Mouse (Mus musculus) lung, adult 2 months (tissue): Measurements from ENCODE around the gene Pea15a. TPM values are rescaled to one million over a fixed set of nuclear protein-coding genes. Genes with fewer than 3 reads are reported as not detected.

ENCODE experiments used
- DNase-seq: peaks from one replicate; pipeline ENCODE4 v3.0.0; 2022
- H3K4me1 ChIP-seq: fragments of 200-500 bp; 2 replicates; pipeline ENCODE4 v1.6.1; 2011; ENCODE audit warnings: low read length; ENCODE audit not compliant: control insufficient read depth, insufficient read depth
- H3K4me3 ChIP-seq: fragments of 200-500 bp; replicated peaks from 2 replicates; pipeline ENCODE3; 2011; ENCODE audit warnings: low read depth, mild to moderate bottlenecking, control low read depth, low read length; ENCODE audit errors: extremely low read depth
- CTCF ChIP-seq: fragments of 200-500 bp; IDR thresholded peaks from 2 replicates; pipeline ENCODE4 v1.5.1; 2011; ENCODE audit warnings: mild to moderate bottlenecking, low read length, control low read depth; ENCODE audit not compliant: insufficient read depth
- POLR2A ChIP-seq: fragments of 200-500 bp; IDR thresholded peaks from 2 replicates; pipeline ENCODE4 v1.6.1; 2011; ENCODE audit warnings: low read depth, mild to moderate bottlenecking, control low read depth, low read length, borderline replicate concordance; ENCODE audit errors: extremely low read depth
- WGBS: fragments of 180-500 bp; shearing (Covaris S2); methylation state at CpG from one replicate; pipeline ENCODE4 v1.1.7; 2018; 5-methylcytosine and 5-hydroxymethylcytosine counted together
- polyA plus RNA-seq: library from polyadenylated mRNA; depleted of rRNA; stranded (reverse); fragments of >200 nt; gene quantifications from 2 replicates; pipeline ENCODE4 v1.2.3, GENCODE M21; 2012

Gene Pea15a
- polyA plus RNA-seq, 1 experiment: 137 TPM

GRCm38 (mm10) chr1:172205741-172206087, 890 bp downstream of the Pea15a start:
- H3K4me1 ChIP-seq: peaks cover 26% of the 10 kb centered on the region
- no peak for DNase-seq
- H3K4me3 ChIP-seq: peak overlapping the region; percentile 90
- WGBS: 8% methylated on average over 3 of the region's 3 CpGs
- no peak for TF ChIP-seq POLR2A
- no peak for TF ChIP-seq CTCF

GRCm38 (mm10) chr1:172204814-172205740, 1.5 kb downstream of the Pea15a start:
- WGBS: 39% methylated on average over 15 of the region's 15 CpGs
- no peak for TF ChIP-seq POLR2A
- TF ChIP-seq CTCF: no peak
- no peak for DNase-seq
- Histone ChIP-seq H3K4me1 (peaks cover 26% of the 10 kb centered on the region), H3K4me3 (peak overlapping the region; percentile 25)

GRCm38 (mm10) chr1:172204033-172204813, 2.4 kb downstream of the Pea15a start:
- 41% methylated on average over 9 of the region's 9 CpGs for WGBS
- no peak for DNase-seq
- TF ChIP-seq POLR2A (no peak), CTCF (no peak)
- no peak overlapping the region for H3K4me3 ChIP-seq
- H3K4me1 ChIP-seq: peaks cover 26% of the 10 kb centered on the region

GRCm38 (mm10) chr1:172203566-172203965, 3.0 kb downstream of the Pea15a start:
- no peak for DNase-seq
- 22% methylated on average over 4 of the region's 4 CpGs for WGBS
- TF ChIP-seq CTCF: no peak
- TF ChIP-seq POLR2A: no peak
- Histone ChIP-seq H3K4me1 (peaks cover 26% of the 10 kb centered on the region), H3K4me3 (no peak overlapping the region)

- Histone ChIP-seq H3K4me1 (peaks cover 26% of the 10 kb centered on the region), H3K4me3 (no peak overlapping the region)
- WGBS: 33% methylated on average over 2 of the region's 2 CpGs
- DNase-seq: no peak
- TF ChIP-seq CTCF: no peak
- no peak for TF ChIP-seq POLR2A
These were observed 3.6 kb downstream of the Pea15a start for GRCm38 (mm10) chr1:172202894-172203522.

- no peak for DNase-seq
- WGBS: 29% methylated on average over 14 of the region's 14 CpGs
- Histone ChIP-seq H3K4me3 (no peak overlapping the region), H3K4me1 (peaks cover 26% of the 10 kb centered on the region)
- no peak for TF ChIP-seq POLR2A
- TF ChIP-seq CTCF: no peak
These were observed 4.4 kb downstream of the Pea15a start for GRCm38 (mm10) chr1:172201967-172202880.

- TF ChIP-seq CTCF (no peak), POLR2A (no peak)
- peaks cover 24% of the 10 kb centered on the region for H3K4me1 ChIP-seq
- H3K4me3 ChIP-seq: no peak overlapping the region
- 42% methylated on average over 7 of the region's 7 CpGs for WGBS
- DNase-seq: no peak
These were observed 5.6 kb downstream of the Pea15a start for GRCm38 (mm10) chr1:172200871-172201447.

- TF ChIP-seq CTCF (no peak), POLR2A (no peak)
- DNase-seq: no peak
- Histone ChIP-seq H3K4me3 (no peak overlapping the region), H3K4me1 (peaks cover 21% of the 10 kb centered on the region)
- 72% methylated on average over 5 of the region's 5 CpGs for WGBS
These were observed 6.4 kb downstream of the Pea15a start for GRCm38 (mm10) chr1:172200161-172200560.

- no peak for DNase-seq
- TF ChIP-seq POLR2A (no peak), CTCF (no peak)
- Histone ChIP-seq H3K4me3 (no peak overlapping the region), H3K4me1 (peaks cover 15% of the 10 kb centered on the region)
- WGBS: 79% methylated on average over 4 of the region's 4 CpGs
These were observed 7.6 kb downstream of the Pea15a start for GRCm38 (mm10) chr1:172198996-172199395.
